Mouse (Mus musculus) midbrain, embryonic 14.5 days (tissue): ENCODE results near the gene Vstm2l. TPM values are rescaled to one million over a fixed set of nuclear protein-coding genes. Genes with fewer than 3 reads are reported as not detected.

Experiments
- ATAC-seq: fragments of 200-750 bp; cut with Nextera tagmentation; 2 replicates; pipeline ENCODE4 v1.8.0; 2017; ENCODE audit warnings: moderate number of reproducible peaks, moderate library complexity; ENCODE audit not compliant: low FRiP score, low TSS enrichment
- DNase-seq: peaks from one replicate; pipeline ENCODE4 v3.0.0-alpha.2; 2015
- H3K27ac ChIP-seq: fragments of 300-500 bp; sonication (generic); replicated peaks from 2 replicates; pipeline ENCODE4 v1.5.1; 2014; ENCODE audit warnings: mild to moderate bottlenecking, low read depth, low read length, moderate library complexity
- H3K27me3 ChIP-seq: fragments of 300-500 bp; sonication (generic); 2 replicates; pipeline ENCODE4 v1.6.1; 2014; ENCODE audit warnings: low read length, control low read depth, mixed read lengths; ENCODE audit not compliant: control insufficient read depth, insufficient read depth
- H3K36me3 ChIP-seq: fragments of 300-500 bp; sonication (generic); 2 replicates; pipeline ENCODE4 v1.6.1; 2014; ENCODE audit warnings: low read length, control low read depth; ENCODE audit not compliant: control insufficient read depth, insufficient read depth
- H3K4me1 ChIP-seq: fragments of 300-500 bp; sonication (generic); 2 replicates; pipeline ENCODE4 v1.6.1; 2014; ENCODE audit warnings: mild to moderate bottlenecking, antibody characterized with exemption, low read length, control low read depth; ENCODE audit not compliant: control insufficient read depth, insufficient read depth
- H3K4me2 ChIP-seq: fragments of 300-500 bp; sonication (generic); 2 replicates; pipeline ENCODE4 v1.6.1; 2014; ENCODE audit warnings: mild to moderate bottlenecking, low read length, moderate library complexity
- H3K4me3 ChIP-seq: fragments of 300-500 bp; sonication (generic); replicated peaks from 2 replicates; pipeline ENCODE4 v1.5.1; 2014; ENCODE audit warnings: low read depth, low read length
- H3K9ac ChIP-seq: fragments of 300-500 bp; sonication (generic); replicated peaks from 2 replicates; pipeline ENCODE4 v1.6.1; 2014; ENCODE audit warnings: mild to moderate bottlenecking, low read length, moderate library complexity
- H3K9me3 ChIP-seq: fragments of 300-500 bp; sonication (generic); 2 replicates; pipeline ENCODE4 v1.6.1; 2016; ENCODE audit warnings: low read length, control low read depth, mixed read lengths; ENCODE audit not compliant: control insufficient read depth
- WGBS: fragments of 180-500 bp; shearing (Covaris S2); extraction: QIAGEN DNeasy Blood & Tissue Kit; methylation state at CpG from one replicate; pipeline ENCODE4 v1.1.7; 2014; 5-methylcytosine and 5-hydroxymethylcytosine counted together
- polyA plus RNA-seq: library from polyadenylated mRNA; unstranded; fragments of >200 nt; fragmentation: Nextera tagmentation; extraction: Ambion mirVana; gene quantifications from 2 replicates; pipeline ENCODE4 v1.2.1, GENCODE M21; 2014

The Vstm2l gene
- 38.5 and 56.7 TPM in 2 replicates for polyA plus RNA-seq

GRCm38 (mm10) chr2:157914105-157914764 lies at the start of gene Vstm2l:
Gene Vstm2l (plus strand): TSS chr2:157914653.
- ATAC-seq (peak; percentile 50; the same call in 1 of the 2 replicates), DNase-seq (peak; percentile 93)
- Histone ChIP-seq H3K27me3 (peaks cover 4% of the 10 kb centered on the region; the same call in 1 of the 2 replicates), H3K9ac (peak within 1 kb of the TSS; percentile 80), H3K4me2 (peak within 1 kb of the TSS; percentile 67), H3K27ac (peak within 1 kb of the TSS; percentile 88), H3K9me3 (no peaks in the 10 kb centered on the region), H3K4me3 (peak within 1 kb of the TSS; percentile 59), H3K4me1 (peaks cover 39% of the 10 kb centered on the region), H3K36me3 (no peaks in the 10 kb centered on the region)
- 3% methylated on average over 44 of the region's 62 CpGs for WGBS

DNA sequence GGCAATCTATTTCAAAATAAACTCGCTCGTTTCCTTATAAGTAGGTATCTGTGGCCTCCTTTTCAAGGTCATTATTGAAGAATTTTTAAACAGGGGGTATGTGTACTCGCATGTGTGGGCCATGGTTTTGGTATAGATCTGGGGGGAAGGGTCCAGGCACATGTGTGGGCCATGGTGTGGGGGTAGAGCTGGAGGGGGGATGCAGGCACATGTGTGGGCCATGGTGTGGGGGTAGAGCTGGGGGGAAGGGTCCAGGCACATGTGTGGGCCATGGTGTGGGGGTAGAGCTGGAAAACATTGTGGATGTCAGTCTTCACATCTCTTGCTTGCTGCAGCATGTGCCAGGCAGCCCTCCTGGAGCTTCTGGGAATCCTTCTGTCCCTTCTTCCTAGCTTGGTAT lies 47.3 kb upstream of the Vstm2l start:
- H3K36me3 ChIP-seq: peaks cover 6% of the 10 kb centered on the region; the same call in 1 of the 2 replicates
- no peaks in the 10 kb centered on the region for H3K9me3 ChIP-seq
- ATAC-seq (no peak), DNase-seq (no peak)
- no peak overlapping the region for H3K4me2 ChIP-seq
- H3K9ac ChIP-seq: no peak overlapping the region
- peak overlapping the region; percentile 15; the same call in 1 of the 2 replicates for H3K27ac ChIP-seq
- no peak overlapping the region for H3K4me3 ChIP-seq
- no peaks in the 10 kb centered on the region for H3K27me3 ChIP-seq
- 95% methylated on average over 3 of the region's 3 CpGs for WGBS
- no peaks in the 10 kb centered on the region for H3K4me1 ChIP-seq

DNA sequence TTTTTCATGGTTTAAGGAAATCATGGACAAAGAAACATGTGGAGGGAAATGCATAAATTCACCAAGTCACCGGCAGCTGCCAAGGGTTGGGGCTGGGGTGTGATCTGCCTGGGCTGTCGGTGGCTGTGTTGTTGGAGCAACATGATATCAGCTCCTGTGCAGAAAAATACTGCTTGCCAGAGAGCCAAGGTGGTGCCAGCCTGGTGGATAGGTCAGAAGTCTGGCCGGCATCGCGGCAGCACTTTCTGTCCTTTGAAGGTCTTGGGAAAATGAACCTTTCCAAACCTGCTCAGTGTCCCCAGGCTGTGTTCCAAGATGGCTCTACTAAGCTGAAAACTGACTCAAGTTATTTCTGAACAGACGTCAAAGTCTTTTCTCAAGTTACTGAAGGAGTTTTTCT lies 44.2 kb upstream of the Vstm2l start:
- ATAC-seq: no peak
- no peak overlapping the region for H3K27ac ChIP-seq
- no peak overlapping the region for H3K9ac ChIP-seq
- H3K36me3 ChIP-seq: peaks cover 6% of the 10 kb centered on the region; the same call in 1 of the 2 replicates
- no peak overlapping the region for H3K4me2 ChIP-seq
- no peaks in the 10 kb centered on the region for H3K4me1 ChIP-seq
- DNase-seq: no peak
- no peaks in the 10 kb centered on the region for H3K9me3 ChIP-seq
- WGBS: 88% methylated on average over 6 of the region's 6 CpGs
- no peak overlapping the region for H3K4me3 ChIP-seq
- no peaks in the 10 kb centered on the region for H3K27me3 ChIP-seq

GRCm38 (mm10) chr2:157873223-157873622 lies 41.2 kb upstream of the Vstm2l start:
- Histone ChIP-seq H3K27me3 (no peaks in the 10 kb centered on the region), H3K27ac (0 out of 2 replicates have a peak overlapping the region, but pooled peaks have one; percentile 4), H3K9ac (no peak overlapping the region), H3K4me1 (no peaks in the 10 kb centered on the region), H3K36me3 (peaks cover 6% of the 10 kb centered on the region; the same call in 1 of the 2 replicates), H3K4me3 (no peak overlapping the region), H3K9me3 (no peaks in the 10 kb centered on the region), H3K4me2 (no peak overlapping the region)
- DNase-seq (no peak), ATAC-seq (no peak)
- WGBS: 78% methylated on average over 6 of the region's 6 CpGs

GRCm38 (mm10) chr2:157873691-157874090 lies 40.8 kb upstream of the Vstm2l start:
- Histone ChIP-seq H3K4me1 (no peaks in the 10 kb centered on the region), H3K9ac (no peak overlapping the region), H3K27ac (no peak overlapping the region), H3K27me3 (no peaks in the 10 kb centered on the region), H3K4me2 (no peak overlapping the region), H3K9me3 (no peaks in the 10 kb centered on the region), H3K4me3 (no peak overlapping the region), H3K36me3 (peaks cover 6% of the 10 kb centered on the region; the same call in 1 of the 2 replicates)
- WGBS: 97% methylated on average over 1 of the region's 1 CpGs
- DNase-seq (no peak), ATAC-seq (no peak)

DNA sequence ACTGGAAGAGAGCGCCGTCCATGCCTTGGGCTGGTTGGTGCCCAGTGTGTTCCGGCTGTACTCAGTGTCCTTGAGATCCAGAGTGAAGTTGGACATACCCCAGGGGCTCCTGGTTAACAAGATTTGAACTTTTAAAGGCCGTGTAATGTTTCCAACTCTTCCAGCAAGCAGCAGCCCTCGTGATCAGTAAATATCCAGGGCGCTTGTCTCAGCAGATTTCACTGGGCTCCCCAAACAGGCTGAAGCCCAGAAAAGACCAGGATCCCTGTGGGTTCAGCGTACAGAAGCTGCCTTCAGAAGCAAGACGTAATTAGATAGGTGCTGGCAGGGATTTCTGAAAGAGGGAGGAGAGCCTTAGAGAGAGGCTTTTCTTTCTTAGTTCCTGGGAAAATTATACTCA lies 39.3 kb upstream of the Vstm2l start:
- Histone ChIP-seq H3K9ac (no peak overlapping the region), H3K27ac (0 out of 2 replicates have a peak overlapping the region, but pooled peaks have one; percentile 13), H3K4me3 (no peak overlapping the region), H3K4me1 (no peaks in the 10 kb centered on the region), H3K9me3 (no peaks in the 10 kb centered on the region), H3K36me3 (peaks cover 6% of the 10 kb centered on the region; the same call in 1 of the 2 replicates), H3K27me3 (no peaks in the 10 kb centered on the region), H3K4me2 (no peak overlapping the region)
- DNase-seq (no peak), ATAC-seq (no peak)
- 77% methylated on average over 8 of the region's 8 CpGs for WGBS

GRCm38 (mm10) chr2:157877394-157877793 lies 37.1 kb upstream of the Vstm2l start:
- Histone ChIP-seq H3K9me3 (no peaks in the 10 kb centered on the region), H3K9ac (no peak overlapping the region), H3K27me3 (no peaks in the 10 kb centered on the region), H3K4me2 (no peak overlapping the region), H3K4me3 (no peak overlapping the region), H3K27ac (no peak overlapping the region), H3K4me1 (peaks cover 18% of the 10 kb centered on the region), H3K36me3 (no peaks in the 10 kb centered on the region)
- no peak for ATAC-seq
- no peak for DNase-seq
- WGBS: 89% methylated on average over 3 of the region's 3 CpGs

GRCm38 (mm10) chr2:157877967-157878366 lies 36.5 kb upstream of the Vstm2l start:
- WGBS: 74% methylated on average over 5 of the region's 5 CpGs
- Histone ChIP-seq H3K4me1 (peaks cover 21% of the 10 kb centered on the region), H3K27ac (no peak overlapping the region), H3K36me3 (no peaks in the 10 kb centered on the region), H3K4me2 (no peak overlapping the region), H3K27me3 (no peaks in the 10 kb centered on the region), H3K9ac (no peak overlapping the region), H3K9me3 (no peaks in the 10 kb centered on the region), H3K4me3 (no peak overlapping the region)
- ATAC-seq (no peak), DNase-seq (no peak)

DNA sequence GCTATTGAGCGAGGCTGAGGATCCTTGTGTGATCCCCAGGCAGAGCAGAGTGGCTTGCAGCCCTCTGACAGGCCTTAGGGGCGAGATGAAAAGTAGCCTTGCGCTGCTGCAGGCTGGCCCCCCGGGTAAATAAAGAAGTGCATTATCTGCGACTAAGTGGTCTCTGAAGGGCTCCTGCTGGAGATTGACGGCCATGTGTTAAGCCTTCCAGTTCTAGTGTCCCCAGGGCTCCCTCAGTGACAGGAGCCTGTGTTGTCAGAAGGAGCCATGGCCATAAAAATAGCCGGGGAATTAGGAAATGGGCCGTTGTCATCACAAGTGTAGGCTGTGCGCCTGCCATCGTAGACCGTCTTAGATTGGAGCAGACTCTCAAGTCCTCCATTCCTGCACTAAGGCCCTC lies 32.5 kb upstream of the Vstm2l start:
- Histone ChIP-seq H3K9me3 (no peaks in the 10 kb centered on the region), H3K4me1 (peaks cover 33% of the 10 kb centered on the region), H3K27ac (peak overlapping the region; percentile 72), H3K4me2 (no peak overlapping the region), H3K36me3 (peaks cover 21% of the 10 kb centered on the region), H3K9ac (no peak overlapping the region), H3K27me3 (no peaks in the 10 kb centered on the region), H3K4me3 (no peak overlapping the region)
- WGBS: 20% methylated on average over 11 of the region's 11 CpGs
- DNase-seq: peak; percentile 59
- no peak for ATAC-seq
